Mouse (Mus musculus) adrenal gland, postnatal 0 days (tissue): ENCODE results near the gene Olfr95. TPM values are rescaled to one million over a fixed set of nuclear protein-coding genes. Genes with fewer than 3 reads are reported as not detected.

ENCODE experiments used
- polyA plus RNA-seq: library from polyadenylated mRNA; unstranded; fragments of >200 nt; fragmentation: Nextera tagmentation; extraction: Ambion mirVana; gene quantifications from 2 replicates; pipeline ENCODE4 v1.2.1, GENCODE M21; 2015

Olfr95 gene
- not detected in 2 replicates for polyA plus RNA-seq

GRCm38 (mm10) chr17:37213018-37213417, at the start of gene Olfr95:
Gene Olfr95, minus strand, starts transcription at chr17:37213118.

GRCm38 (mm10) chr17:37237230-37237629, 24.3 kb upstream of the Olfr95 start, which contains the start of gene Olfr97:
Gene Olfr97, minus strand, starts transcription at chr17:37237330.

GRCm38 (mm10) chr17:37219846-37220245, 6.9 kb upstream of the Olfr95 start, which contains the start of gene Olfr96:
Gene Olfr96, plus strand, starts transcription at chr17:37220146.

GRCm38 (mm10) chr17:37200894-37201293, 12.0 kb downstream of the Olfr95 start, which contains the start of gene Olfr94:
Gene Olfr94, minus strand, starts transcription at chr17:37200994.

GRCm38 (mm10) chr17:37193656-37194055, 19.3 kb downstream of the Olfr95 start, which contains the start of gene Ubd:
Gene Ubd, plus strand, starts transcription at chr17:37193892.

GRCm38 (mm10) chr17:37161394-37161793, 51.5 kb downstream of the Olfr95 start, which contains the start of gene Olfr93:
Gene Olfr93, minus strand, starts transcription at chr17:37161494.

Other genes starting within 250 kb of the Olfr95 start
- gene 2410137M14Rik, start 231.9 kb downstream of the Olfr95 start, polyA plus RNA-seq = not detected in 2 replicates
- gene H2-M5, start 223.6 kb downstream of the Olfr95 start, polyA plus RNA-seq = 0.12 TPM in 1 of 2 replicates, not detected in the other
- gene Zfp57, start 212.0 kb downstream of the Olfr95 start, polyA plus RNA-seq = 14.6 and 21.4 TPM in 2 replicates
- 0.06 TPM in 1 of 2 replicates, not detected in the other for gene Mog, start 189.7 kb downstream of the Olfr95 start, polyA plus RNA-seq
- gene Gabbr1, start 167.2 kb downstream of the Olfr95 start, polyA plus RNA-seq = 10.0 and 17.7 TPM in 2 replicates
- gene Olfr90, start 124.6 kb downstream of the Olfr95 start, polyA plus RNA-seq = not detected in 2 replicates
- gene Olfr91, start 114.8 kb downstream of the Olfr95 start, polyA plus RNA-seq = 0.09 TPM in 1 of 2 replicates, not detected in the other
- not detected in 2 replicates for gene Olfr92, start 93.0 kb downstream of the Olfr95 start, polyA plus RNA-seq
- not detected in 2 replicates for gene Olfr93, start 51.6 kb downstream of the Olfr95 start, polyA plus RNA-seq
- 0.25 TPM in 1 of 2 replicates, not detected in the other for gene Ubd, start 19.2 kb downstream of the Olfr95 start, polyA plus RNA-seq
- gene Olfr94, start 12.1 kb downstream of the Olfr95 start, polyA plus RNA-seq = not detected in 2 replicates
- gene Olfr96, start 7.0 kb upstream of the Olfr95 start, polyA plus RNA-seq = not detected in 2 replicates
- not detected in 2 replicates for gene Olfr97, start 24.2 kb upstream of the Olfr95 start, polyA plus RNA-seq
- gene Olfr98, start 50.6 kb upstream of the Olfr95 start, polyA plus RNA-seq = not detected in 2 replicates
- gene H2-M3, start 57.1 kb upstream of the Olfr95 start, polyA plus RNA-seq = 9.3 and 9.7 TPM in 2 replicates
- gene Olfr99, start 70.3 kb upstream of the Olfr95 start, polyA plus RNA-seq = not detected in 2 replicates
- gene Olfr101, start 91.2 kb upstream of the Olfr95 start, polyA plus RNA-seq = not detected in 2 replicates
- not detected in 2 replicates for gene Olfr102, start 103.9 kb upstream of the Olfr95 start, polyA plus RNA-seq
- gene Olfr103, start 126.6 kb upstream of the Olfr95 start, polyA plus RNA-seq = not detected in 2 replicates
- not detected in 2 replicates for gene Olfr104-ps, start 146.5 kb upstream of the Olfr95 start, polyA plus RNA-seq
- gene Olfr105-ps, start 165.9 kb upstream of the Olfr95 start, polyA plus RNA-seq = not detected in 2 replicates
- gene Olfr106-ps, start 177.3 kb upstream of the Olfr95 start, polyA plus RNA-seq = not detected in 2 replicates
- gene Olfr107, start 186.1 kb upstream of the Olfr95 start, polyA plus RNA-seq = not detected in 2 replicates
- gene Olfr108, start 232.4 kb upstream of the Olfr95 start, polyA plus RNA-seq = not detected in 2 replicates
- not detected in 2 replicates for gene Olfr109, start 245.8 kb upstream of the Olfr95 start, polyA plus RNA-seq